Mouse (Mus musculus) adrenal gland, adult 18-20 months (tissue): ENCODE measurements at regions not wholly inside any gene's neighbourhood (a gene's known extent, or its start where the extent isn't known, plus 50 kb on each side); places are given as distances from the start of the nearest gene placed in this dataset.

Experiments
- DNase-seq, 2 experiments: peaks; one replicate each; pipeline ENCODE4 v3.0.0; 2021 to 2022; ENCODE audit warnings: low spot score in 2 of 2

GRCm38 (mm10) chr8:31314692-31315358 is 2113.7 kb upstream of the 5930422O12Rik start:
- no peak for DNase-seq

GRCm38 (mm10) chr8:31315359-31315705 is 2113.2 kb upstream of the 5930422O12Rik start:
- DNase-seq, result no peak

- DNase-seq, result no peak
Measured at GRCm38 (mm10) chr8:31333545-31334297, 2094.8 kb upstream of the 5930422O12Rik start.

- DNase-seq, result no peak
Measured at GRCm38 (mm10) chr8:31348504-31348903, 2080.0 kb upstream of the 5930422O12Rik start.

- DNase-seq, result no peak
Measured at GRCm38 (mm10) chr8:31369636-31370035, 2058.9 kb upstream of the 5930422O12Rik start.

GRCm38 (mm10) chr8:31370137-31371010 is 2058.1 kb upstream of the 5930422O12Rik start:
- DNase-seq, result no peak

- DNase-seq, result no peak
Measured at GRCm38 (mm10) chr8:31371656-31372055, 2056.9 kb upstream of the 5930422O12Rik start.

GRCm38 (mm10) chr8:31372397-31372796 is 2056.1 kb upstream of the 5930422O12Rik start:
- DNase-seq, result no peak

GRCm38 (mm10) chr8:31373140-31373787 is 2055.2 kb upstream of the 5930422O12Rik start:
- no peak for DNase-seq

- no peak for DNase-seq
Measured at GRCm38 (mm10) chr8:31377698-31378334, 2050.7 kb upstream of the 5930422O12Rik start.

GRCm38 (mm10) chr8:31404811-31405210 is 2023.7 kb upstream of the 5930422O12Rik start:
- DNase-seq, result no peak

GRCm38 (mm10) chr8:31422241-31422640 is 2006.3 kb upstream of the 5930422O12Rik start:
- no peak for DNase-seq

GRCm38 (mm10) chr8:31427706-31428105 is 2000.8 kb upstream of the 5930422O12Rik start:
- DNase-seq, result no peak

GRCm38 (mm10) chr8:31436445-31437191 is 1991.9 kb upstream of the 5930422O12Rik start:
- no peak for DNase-seq

GRCm38 (mm10) chr8:31444834-31445233 is 1983.7 kb upstream of the 5930422O12Rik start:
- no peak for DNase-seq

GRCm38 (mm10) chr8:31447984-31448383 is 1980.5 kb upstream of the 5930422O12Rik start:
- no peak for DNase-seq

- DNase-seq, result no peak
Measured at GRCm38 (mm10) chr8:31454736-31455391, 1973.6 kb upstream of the 5930422O12Rik start.

GRCm38 (mm10) chr8:31460349-31460748 is 1968.2 kb upstream of the 5930422O12Rik start:
- peak; percentile 18 to 42 for DNase-seq
